Mouse (Mus musculus): ENCODE measurements around the gene Myh9. TPM values are rescaled to one million over a fixed set of nuclear protein-coding genes. Genes with fewer than 3 reads are reported as not detected.

Myh9 gene
- polyA plus RNA-seq, 1 experiment from 2014 or later = 36.8 TPM

- no peak for DNase-seq (ENCODE audit: extremely low spot score, low spot score)
These were observed 21.3 kb upstream of the Myh9 start for GRCm38 (mm10) chr15:77862991-77863972.

GRCm38 (mm10) chr15:77860081-77860665, 18.2 kb upstream of the Myh9 start:
- Histone ChIP-seq H3K27me3 (ENCODE audit: poor library complexity, severe bottlenecking) (peaks cover 7% of the 10 kb centered on the region; the same call in 1 of the 2 replicates), H3K4me1 (peaks cover 15% of the 10 kb centered on the region), H3K27ac (no peak overlapping the region), H3K36me3 (replicated peaks) (no peaks in the 10 kb centered on the region), H3K9me3 (no peaks in the 10 kb centered on the region), H3K4me3 (no peak overlapping the region)
- DNase-seq (ENCODE audit: extremely low spot score, low spot score) = no peak
- 85% methylated on average over 1 of the region's 1 CpGs for WGBS

More at GRCm38 (mm10) chr15:77862991-77863972, 21.3 kb upstream of the Myh9 start:
- Histone ChIP-seq H3K36me3 (replicated peaks) (no peaks in the 10 kb centered on the region), H3K4me1 (peaks cover 10% of the 10 kb centered on the region), H3K4me3 (no peak overlapping the region), H3K27ac (no peak overlapping the region), H3K27me3 (ENCODE audit: poor library complexity, severe bottlenecking) (no peaks in the 10 kb centered on the region), H3K9me3 (no peaks in the 10 kb centered on the region)
- 85% methylated on average over 22 of the region's 22 CpGs for WGBS

- DNase-seq (ENCODE audit: extremely low spot score, low spot score) = peak; percentile 73
- WGBS = 1% methylated on average over 28 of the region's 28 CpGs
- H3K27me3 ChIP-seq (ENCODE audit: poor library complexity, severe bottlenecking) = peaks cover 7% of the 10 kb centered on the region; the same call in 1 of the 2 replicates
- H3K27ac ChIP-seq = peak overlapping the region; percentile 79
- H3K36me3 ChIP-seq (replicated peaks) = no peaks in the 10 kb centered on the region
- H3K9me3 ChIP-seq = peaks cover 3% of the 10 kb centered on the region; the same call in 1 of the 2 replicates
- H3K4me1 ChIP-seq = peaks cover 15% of the 10 kb centered on the region
- H3K4me3 ChIP-seq = peak overlapping the region; percentile 62
These were observed 15.7 kb upstream of the Myh9 start for GRCm38 (mm10) chr15:77857662-77858156.

GRCm38 (mm10) chr15:77856541-77856940, 14.6 kb upstream of the Myh9 start:
- 79% methylated on average over 5 of the region's 5 CpGs for WGBS

GRCm38 (mm10) chr15:77855301-77855700, 13.3 kb upstream of the Myh9 start:
- Histone ChIP-seq H3K4me3 (no peak overlapping the region), H3K27ac (no peak overlapping the region), H3K36me3 (replicated peaks) (no peaks in the 10 kb centered on the region), H3K4me1 (peaks cover 22% of the 10 kb centered on the region), H3K27me3 (ENCODE audit: poor library complexity, severe bottlenecking) (peaks cover 7% of the 10 kb centered on the region; the same call in 1 of the 2 replicates), H3K9me3 (peaks cover 3% of the 10 kb centered on the region; the same call in 1 of the 2 replicates)
- DNase-seq (ENCODE audit: extremely low spot score, low spot score) = no peak
- 60% methylated on average over 8 of the region's 8 CpGs for WGBS

More at GRCm38 (mm10) chr15:77856541-77856940, 14.6 kb upstream of the Myh9 start:
- Histone ChIP-seq H3K27ac (no peak overlapping the region), H3K9me3 (peaks cover 3% of the 10 kb centered on the region; the same call in 1 of the 2 replicates), H3K36me3 (replicated peaks) (no peaks in the 10 kb centered on the region), H3K27me3 (ENCODE audit: poor library complexity, severe bottlenecking) (peaks cover 7% of the 10 kb centered on the region; the same call in 1 of the 2 replicates), H3K4me1 (peaks cover 15% of the 10 kb centered on the region), H3K4me3 (no peak overlapping the region)
- DNase-seq (ENCODE audit: extremely low spot score, low spot score) = no peak

- no peak for DNase-seq (ENCODE audit: extremely low spot score, low spot score)
- WGBS = 92% methylated on average over 2 of the region's 2 CpGs
- no peak overlapping the region for H3K4me3 ChIP-seq
- no peak overlapping the region for H3K27ac ChIP-seq
- peaks cover 3% of the 10 kb centered on the region; the same call in 1 of the 2 replicates for H3K9me3 ChIP-seq
- H3K36me3 ChIP-seq (replicated peaks) = no peaks in the 10 kb centered on the region
- peaks cover 22% of the 10 kb centered on the region for H3K4me1 ChIP-seq
- peaks cover 6% of the 10 kb centered on the region; the same call in 1 of the 2 replicates for H3K27me3 ChIP-seq (ENCODE audit: poor library complexity, severe bottlenecking)
These were observed 10.0 kb upstream of the Myh9 start for GRCm38 (mm10) chr15:77852001-77852400.

GRCm38 (mm10) chr15:77851136-77851535, 9.2 kb upstream of the Myh9 start:
- peaks cover 3% of the 10 kb centered on the region; the same call in 1 of the 2 replicates for H3K9me3 ChIP-seq
- H3K4me1 ChIP-seq = peaks cover 22% of the 10 kb centered on the region
- no peak overlapping the region for H3K4me3 ChIP-seq
- no peak for DNase-seq (ENCODE audit: extremely low spot score, low spot score)
- WGBS = 37% methylated on average over 3 of the region's 3 CpGs
- H3K36me3 ChIP-seq (replicated peaks) = no peaks in the 10 kb centered on the region
- H3K27ac ChIP-seq = no peak overlapping the region
- no peaks in the 10 kb centered on the region for H3K27me3 ChIP-seq (ENCODE audit: poor library complexity, severe bottlenecking)

- Histone ChIP-seq H3K4me3 (no peak overlapping the region), H3K27ac (0 out of 2 replicates have a peak overlapping the region, but pooled peaks have one; percentile 3), H3K27me3 (ENCODE audit: poor library complexity, severe bottlenecking) (no peaks in the 10 kb centered on the region), H3K9me3 (peaks cover 3% of the 10 kb centered on the region; the same call in 1 of the 2 replicates), H3K36me3 (replicated peaks) (no peaks in the 10 kb centered on the region), H3K4me1 (peaks cover 17% of the 10 kb centered on the region)
- 83% methylated on average over 9 of the region's 9 CpGs for WGBS
- DNase-seq (ENCODE audit: extremely low spot score, low spot score) = no peak
These were observed 7.7 kb upstream of the Myh9 start for GRCm38 (mm10) chr15:77849572-77850229.

- no peak overlapping the region for H3K4me3 ChIP-seq
- no peaks in the 10 kb centered on the region for H3K27me3 ChIP-seq (ENCODE audit: poor library complexity, severe bottlenecking)
- DNase-seq (ENCODE audit: extremely low spot score, low spot score) = no peak
- H3K4me1 ChIP-seq = peaks cover 17% of the 10 kb centered on the region
- H3K36me3 ChIP-seq (replicated peaks) = no peaks in the 10 kb centered on the region
- WGBS = 65% methylated on average over 5 of the region's 5 CpGs
- 0 out of 2 replicates have a peak overlapping the region, but pooled peaks have one; percentile 3 for H3K27ac ChIP-seq
- H3K9me3 ChIP-seq = peaks cover 3% of the 10 kb centered on the region; the same call in 1 of the 2 replicates
These were observed 7.1 kb upstream of the Myh9 start for GRCm38 (mm10) chr15:77849039-77849436.

- Histone ChIP-seq H3K36me3 (replicated peaks) (no peaks in the 10 kb centered on the region), H3K4me3 (no peak overlapping the region), H3K27me3 (ENCODE audit: poor library complexity, severe bottlenecking) (no peaks in the 10 kb centered on the region), H3K4me1 (peaks cover 17% of the 10 kb centered on the region), H3K9me3 (peaks cover 3% of the 10 kb centered on the region; the same call in 1 of the 2 replicates), H3K27ac (no peak overlapping the region)
- DNase-seq (ENCODE audit: extremely low spot score, low spot score) = no peak
- WGBS = 93% methylated on average over 16 of the region's 16 CpGs
These were observed 6.6 kb upstream of the Myh9 start for GRCm38 (mm10) chr15:77848415-77849038.

- H3K27me3 ChIP-seq (ENCODE audit: poor library complexity, severe bottlenecking) = no peaks in the 10 kb centered on the region
- H3K4me1 ChIP-seq = peaks cover 21% of the 10 kb centered on the region
- H3K4me3 ChIP-seq = no peak overlapping the region
- no peak for DNase-seq (ENCODE audit: extremely low spot score, low spot score)
- WGBS = 77% methylated on average over 3 of the region's 3 CpGs
- no peaks in the 10 kb centered on the region for H3K36me3 ChIP-seq (replicated peaks)
- no peak overlapping the region for H3K27ac ChIP-seq
- peaks cover under 1% of the 10 kb centered on the region; the same call in 1 of the 2 replicates for H3K9me3 ChIP-seq
These were observed 5.9 kb upstream of the Myh9 start for GRCm38 (mm10) chr15:77847826-77848225.

GRCm38 (mm10) chr15:77847108-77847507, 5.1 kb upstream of the Myh9 start:
- no peaks in the 10 kb centered on the region for H3K27me3 ChIP-seq (ENCODE audit: poor library complexity, severe bottlenecking)
- no peaks in the 10 kb centered on the region for H3K9me3 ChIP-seq
- H3K27ac ChIP-seq = no peak overlapping the region
- DNase-seq (ENCODE audit: extremely low spot score, low spot score) = no peak
- H3K4me1 ChIP-seq = peaks cover 26% of the 10 kb centered on the region
- H3K36me3 ChIP-seq (replicated peaks) = no peaks in the 10 kb centered on the region
- 80% methylated on average over 3 of the region's 3 CpGs for WGBS
- H3K4me3 ChIP-seq = no peak overlapping the region

Data from forebrain, embryonic 10.5 days (tissue).